Mouse (Mus musculus) G1E-ER4 (cell line): ENCODE measurements around the gene Itgal. TPM values are rescaled to one million over a fixed set of nuclear protein-coding genes. Genes with fewer than 3 reads are reported as not detected.
"Not testable (repeated sequence)": the region's sequence is repeated elsewhere in the genome, so short reads cannot be mapped to it uniquely, and the experiment has no call there.

Source experiments
- GATA1 ChIP-seq: IDR thresholded peaks from one replicate; pipeline ENCODE4 v1.8.0; 2012; ENCODE audit warnings: low read length, inconsistent platforms
- polyA plus RNA-seq: library from polyadenylated mRNA; stranded (reverse); fragments of >175 nt; gene quantifications from 2 replicates; pipeline ENCODE4 v1.2.3, GENCODE M21; 2012

The Itgal gene
- polyA plus RNA-seq, 1 experiment: 16.4 TPM

GRCm38 (mm10) chr7:127346676-127347075 is 50.6 kb downstream of the Itgal start:
- no peak for TF ChIP-seq GATA1

- TF ChIP-seq GATA1: no peak
Observed at GRCm38 (mm10) chr7:127351230-127352004, 55.4 kb downstream of the Itgal start.

DNA sequence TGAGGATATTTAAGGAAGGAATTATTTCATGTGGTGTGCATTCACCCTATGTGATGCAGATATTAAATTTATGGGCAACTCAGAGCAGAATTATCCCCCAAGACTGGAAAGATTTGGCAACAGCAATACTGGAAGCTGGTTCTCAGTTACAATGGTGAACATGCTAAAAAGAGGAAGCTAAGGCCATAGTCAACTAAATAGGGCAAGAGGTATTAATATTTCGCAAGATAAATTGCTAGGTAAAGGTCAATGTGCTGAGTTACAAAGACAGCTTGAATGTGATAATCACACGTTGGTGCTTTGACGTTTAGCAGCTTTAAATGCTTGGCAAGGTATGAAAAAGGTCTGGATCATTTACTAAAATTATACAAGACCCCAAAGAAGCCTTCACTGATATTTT is 59.7 kb downstream of the Itgal start:
- TF ChIP-seq GATA1: no peak

- TF ChIP-seq GATA1: no peak
Observed at GRCm38 (mm10) chr7:127357871-127358270, 61.8 kb downstream of the Itgal start.

DNA sequence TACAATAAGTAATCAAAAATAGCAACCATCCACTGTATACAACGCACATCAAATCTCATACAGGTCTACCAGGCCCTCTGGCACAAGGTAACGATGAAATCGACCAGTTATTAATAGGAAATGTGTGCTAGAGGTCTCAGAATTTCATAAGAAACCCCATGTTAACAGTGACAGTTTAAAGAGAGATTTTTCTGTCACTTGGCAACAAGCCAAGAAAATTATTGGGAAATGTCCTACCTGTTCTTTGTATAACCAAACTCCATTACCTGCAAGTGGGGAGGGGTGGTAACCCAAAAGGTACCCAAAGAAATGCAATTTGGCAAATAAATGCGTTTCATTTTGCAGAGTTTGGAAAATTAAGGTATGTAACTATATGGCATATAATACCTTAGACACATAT is 62.4 kb downstream of the Itgal start:
- no peak for TF ChIP-seq GATA1

DNA sequence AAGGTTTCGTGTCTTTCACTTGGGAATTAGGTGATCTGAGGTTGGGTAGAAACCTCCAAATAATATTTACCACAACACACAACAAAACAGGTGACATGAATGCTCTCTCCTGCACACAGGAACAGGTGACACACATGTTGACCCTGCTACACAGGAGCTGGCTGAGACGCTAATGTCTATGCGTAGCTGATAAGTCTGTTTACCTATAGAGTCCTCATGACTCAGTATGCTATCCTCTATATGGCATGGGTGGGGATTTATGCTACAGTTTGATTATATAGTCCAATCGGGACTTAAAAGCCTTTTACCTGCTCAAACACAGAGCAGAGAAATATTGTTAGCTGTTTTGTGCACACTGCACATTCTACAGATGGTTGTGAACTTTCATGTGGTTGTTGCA is 64.2 kb downstream of the Itgal start:
- TF ChIP-seq GATA1: no peak

- no peak for TF ChIP-seq GATA1
Observed at GRCm38 (mm10) chr7:127361449-127361848, 65.4 kb downstream of the Itgal start.

DNA sequence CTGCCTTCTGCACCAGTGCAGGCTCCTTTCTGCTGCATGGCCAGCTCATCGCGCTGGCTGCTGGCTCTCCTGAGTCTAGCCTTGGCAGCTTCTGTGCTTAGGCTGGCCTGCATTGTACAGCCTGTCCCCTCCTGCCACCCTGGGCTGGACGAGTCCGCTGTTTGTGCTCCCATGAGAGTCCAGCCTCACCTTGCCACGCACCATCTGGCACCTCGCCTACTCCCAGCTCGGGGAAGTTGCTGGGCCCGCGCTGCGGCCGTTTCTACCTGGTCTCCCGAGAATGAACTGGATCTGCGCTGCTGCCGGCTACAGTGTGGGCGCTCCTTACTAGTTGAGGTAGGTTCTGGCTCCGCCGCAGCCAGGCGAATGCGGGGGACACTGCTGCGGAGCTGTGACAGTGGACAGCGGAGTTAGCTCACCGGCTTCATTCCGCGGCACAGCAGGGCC is 67.4 kb downstream of the Itgal start:
- TF ChIP-seq GATA1: no peak

- TF ChIP-seq GATA1: no peak
Observed at GRCm38 (mm10) chr7:127364166-127364565, 68.1 kb downstream of the Itgal start.

- no peak for TF ChIP-seq GATA1
Observed at GRCm38 (mm10) chr7:127366249-127366648, 70.2 kb downstream of the Itgal start.

DNA sequence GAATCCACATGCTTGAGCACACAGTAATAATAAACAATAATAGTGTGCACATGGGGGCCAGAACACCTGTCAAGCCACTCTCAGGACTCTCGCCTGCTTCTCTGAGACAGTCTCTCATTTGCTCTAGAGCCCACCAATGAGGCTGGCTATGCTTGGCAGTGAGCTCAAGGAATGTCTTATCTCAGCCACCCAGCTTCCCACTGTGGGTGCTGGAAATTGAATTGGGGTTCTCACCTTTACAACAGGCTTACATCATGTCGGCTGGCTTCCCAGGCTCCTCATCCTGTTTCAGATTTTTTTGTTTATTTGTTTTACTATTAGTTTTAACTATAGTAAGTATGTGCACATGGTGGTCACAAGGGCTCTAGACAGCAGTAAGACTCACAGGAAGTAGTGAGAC is 75.2 kb downstream of the Itgal start:
- no peak for TF ChIP-seq GATA1

GRCm38 (mm10) chr7:127375271-127376245 is 79.5 kb downstream of the Itgal start, which contains the start of gene Zfp747:
Gene Zfp747, minus strand, starts transcription at chr7:127376050.
- not testable (repeated sequence) for TF ChIP-seq GATA1

- no peak for TF ChIP-seq GATA1
Observed at GRCm38 (mm10) chr7:127378310-127378921, 82.4 kb downstream of the Itgal start.

Other genes starting within 250 kb of the Itgal start
- gene Zg16, start 208.9 kb upstream of the Itgal start, polyA plus RNA-seq: not detected in 2 replicates
- 197 and 223 TPM in 2 replicates for gene AI467606, start 204.9 kb upstream of the Itgal start, polyA plus RNA-seq
- gene Qprt, start 174.0 kb upstream of the Itgal start, polyA plus RNA-seq: 0.98 and 2.0 TPM in 2 replicates
- gene Spn, start 158.4 kb upstream of the Itgal start, polyA plus RNA-seq: 104 and 107 TPM in 2 replicates
- 81.2 and 81.3 TPM in 2 replicates for gene Cd2bp2, start 100.2 kb upstream of the Itgal start, polyA plus RNA-seq
- 58.8 and 62.5 TPM in 2 replicates for gene Tbc1d10b, start 87.8 kb upstream of the Itgal start, polyA plus RNA-seq
- 1.2 and 4.3 TPM in 2 replicates for gene Mylpf, start 87.4 kb upstream of the Itgal start, polyA plus RNA-seq
- gene Zfp553, start 63.2 kb upstream of the Itgal start, polyA plus RNA-seq: 37.7 and 38.1 TPM in 2 replicates
- 151 and 170 TPM in 2 replicates for gene Sept1, start 63.1 kb upstream of the Itgal start, polyA plus RNA-seq
- gene Zfp771, start 52.0 kb upstream of the Itgal start, polyA plus RNA-seq: 86.6 and 115 TPM in 2 replicates
- gene Dctpp1, start 35.6 kb upstream of the Itgal start, polyA plus RNA-seq: 108 and 177 TPM in 2 replicates
- gene Sephs2, start 22.2 kb upstream of the Itgal start, polyA plus RNA-seq: 68.0 and 94.5 TPM in 2 replicates
- gene Zfp768, start 49.3 kb downstream of the Itgal start, polyA plus RNA-seq: 28.1 and 30.7 TPM in 2 replicates
- gene Zfp747, start 79.8 kb downstream of the Itgal start, polyA plus RNA-seq: 4.3 TPM in 2 replicates
- 1.1 and 1.4 TPM in 2 replicates for gene 9130019O22Rik, start 90.9 kb downstream of the Itgal start, polyA plus RNA-seq
- gene E430018J23Rik, start 97.4 kb downstream of the Itgal start, polyA plus RNA-seq: 7.2 and 9.7 TPM in 2 replicates
- gene Zfp764, start 110.6 kb downstream of the Itgal start, polyA plus RNA-seq: 0.25 and 0.35 TPM in 2 replicates
- gene Zfp688, start 125.8 kb downstream of the Itgal start, polyA plus RNA-seq: 12.7 and 18.3 TPM in 2 replicates
- 15.2 and 16.3 TPM in 2 replicates for gene Zfp689, start 152.9 kb downstream of the Itgal start, polyA plus RNA-seq
- 62.8 and 67.0 TPM in 2 replicates for gene Prr14, start 163.4 kb downstream of the Itgal start, polyA plus RNA-seq
- gene Fbrs, start 182.9 kb downstream of the Itgal start, polyA plus RNA-seq: 545 and 623 TPM in 2 replicates
- 43.4 and 44.6 TPM in 2 replicates for gene Srcap, start 215.7 kb downstream of the Itgal start, polyA plus RNA-seq
- 20.8 and 23.3 TPM in 2 replicates for gene Gm42715, start 223.3 kb downstream of the Itgal start, polyA plus RNA-seq